In genomic region chr8:12430173-12430899, GRCm38 (mm10) we compare ENCODE assay signal across 8 mouse cellular contexts. TPM values are rescaled to one million over a fixed set of nuclear protein-coding genes. Genes with fewer than 3 reads are reported as not detected.
DNase-seq lines count a peak whose midpoint lies in the region; ATAC-seq lines count a peak whose summit lies in the region.

No protein-coding gene starts in this region.

- H3K4me3 ChIP-seq in midbrain, embryonic 16.5 days (ENCODE audit: low read depth, low read length): peak overlapping the region; percentile 37

- peak; percentile 78 for ATAC-seq in midbrain, embryonic 16.5 days
- ATAC-seq in erythroblast, adult 5-6 weeks (replicated peaks; ENCODE audit: low FRiP score, poor library complexity, severe bottlenecking): no peak

- peak; percentile 18 to 32 for DNase-seq in heart, adult 18-20 months
- no peak for DNase-seq in heart, postnatal 25 days (ENCODE audit: low spot score)
- peak; percentile 71 to 85 for DNase-seq in cerebellum, postnatal 10 days
- DNase-seq in frontal cortex, postnatal 14 days (ENCODE audit: low spot score in 2 of 2): peak; percentile 44 to 48
- peak; percentile 30 to 63 for DNase-seq in layer of hippocampus, adult 18-20 months (ENCODE audit: low spot score in 2 of 2)
- no peak for DNase-seq in adrenal gland, postnatal 14 days

- H3K36me3 ChIP-seq in midbrain, embryonic 16.5 days (ENCODE audit: control insufficient read depth, insufficient read depth, low read length): no peaks in the 10 kb centered on the region

- peak overlapping the region; percentile 47; the same call in 1 of the 2 replicates for H3K9ac ChIP-seq in midbrain, embryonic 16.5 days (ENCODE audit: low read depth, low read length)

- peak overlapping the region; percentile 71 for H3K4me2 ChIP-seq in midbrain, embryonic 16.5 days (ENCODE audit: low read length)

- H3K27ac ChIP-seq in midbrain, embryonic 16.5 days (ENCODE audit: low read length): peak overlapping the region; percentile 76

- peaks cover 31% of the 10 kb centered on the region for H3K4me1 ChIP-seq in midbrain, embryonic 16.5 days (ENCODE audit: control insufficient read depth, insufficient read depth, low read length)

- intact Hi-C loops in heart, postnatal 25 days (cut with DNase I): no loop called here

- peaks cover 39% of the 10 kb centered on the region for H3K27me3 ChIP-seq in midbrain, embryonic 16.5 days (ENCODE audit: control insufficient read depth, insufficient read depth, low read depth, low read length)

- H3K9me3 ChIP-seq in midbrain, embryonic 16.5 days (replicated peaks; ENCODE audit: control insufficient read depth, low read length, poor library complexity, severe bottlenecking): no peaks in the 10 kb centered on the region

- WGBS in midbrain, embryonic 16.5 days: 2% methylated on average over 46 of the region's 46 CpGs

RNA-seq across cellular contexts. Expression of gene Sox1, which starts 35.2 kb away (rescaled TPM):
- not detected for total RNA-seq in heart, adult 18-20 months (2021)
- not detected for total RNA-seq in heart, postnatal 25 days (2021)
- total RNA-seq in layer of hippocampus, adult 18-20 months (2021): 10 to 100 TPM in 1 of 2 experiments, 1 to 10 TPM in 1; 9.6 to 11.3 TPM
- 1.6 and 2.2 TPM in 2 replicates for polyA plus RNA-seq in midbrain, embryonic 16.5 days (2015; fragmentation: Nextera tagmentation; extraction: Ambion mirVana)
- not detected in 2 replicates for total RNA-seq in erythroblast, adult 5-6 weeks (2015; ENCODE audit: low replicate concordance)
- total RNA-seq in erythroblast, adult 5-6 weeks (2017; ENCODE audit: low replicate concordance): not detected in 2 replicates
- not detected in 2 replicates for total RNA-seq in adrenal gland, postnatal 14 days (2021)

Comparison
In these comparisons a context has a peak if more than half of its experiments do, and no peak if none do; other contexts are left out.
1. DNase-seq: peak in heart, adult 18-20 months (2 of 2), cerebellum, postnatal 10 days (2 of 2), frontal cortex, postnatal 14 days (2 of 2) and layer of hippocampus, adult 18-20 months (2 of 2); none in heart, postnatal 25 days (single experiment) and adrenal gland, postnatal 14 days (single experiment).
2. RNA of gene Sox1, which starts 35.2 kb away (total RNA-seq): 9.6 to 11.3 TPM in layer of hippocampus, adult 18-20 months; not detected in heart, adult 18-20 months, not detected in heart, postnatal 25 days, not detected in erythroblast, adult 5-6 weeks and not detected in adrenal gland, postnatal 14 days; every median in the first group is over 10 times any median in the second.